ENCODE assay signal across 34 mouse cellular contexts in the genomic region with DNA sequence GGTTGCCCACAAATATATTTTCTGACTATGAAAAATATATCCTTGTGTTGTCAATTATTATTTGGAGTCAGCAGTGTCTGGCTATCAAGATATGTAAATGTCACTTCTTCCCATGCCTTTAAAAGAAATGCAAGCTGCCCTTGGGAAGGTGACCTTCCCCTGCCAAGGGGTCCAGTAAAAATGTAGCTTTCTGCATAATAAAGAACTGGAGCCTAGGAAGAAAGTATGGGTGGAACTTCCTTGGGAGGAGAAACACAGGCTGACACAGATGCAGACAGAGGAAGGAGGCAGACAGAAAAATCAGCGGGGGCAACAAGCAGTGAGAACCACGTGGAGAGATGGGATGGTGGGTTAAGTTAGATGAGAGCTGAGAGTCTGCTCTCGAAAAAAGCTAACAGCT.
"Had no signal": no experiment of that assay in that cellular context is flagged by ENCODE, and none has a peak within 500 bp of the region (broad histone marks: within the 10 kb centered on the region; RNA-seq: fewer than 3 reads in every experiment).

No protein-coding gene starts in this region.

- H3K27ac ChIP-seq: heart, embryonic 13.5 days; heart, embryonic 15.5 days; hindbrain, embryonic 10.5 days; hindbrain, embryonic 12.5 days; hindbrain, embryonic 13.5 days; hindbrain, embryonic 14.5 days; hindbrain, embryonic 15.5 days; hindbrain, postnatal 0 days; intestine, embryonic 15.5 days; kidney, embryonic 15.5 days; kidney, postnatal 0 days; layer of hippocampus, adult 2 months; left cerebral cortex, adult 2 months had no signal

- H3K9ac ChIP-seq: heart, embryonic 12.5 days; heart, embryonic 13.5 days; heart, embryonic 15.5 days; hindbrain, embryonic 12.5 days; hindbrain, embryonic 13.5 days; hindbrain, embryonic 14.5 days; hindbrain, embryonic 15.5 days; intestine, embryonic 15.5 days; kidney, embryonic 15.5 days had no signal

- ATAC-seq: hindbrain, embryonic 16.5 days; hindbrain, postnatal 0 days; inflammation-experienced regulatory T-cells, adult 6 months; intestine, embryonic 15.5 days; intestine, embryonic 16.5 days; intestine, postnatal 0 days had no signal

- H3K4me1 ChIP-seq: heart, embryonic 12.5 days; heart, embryonic 13.5 days; heart, embryonic 15.5 days; hindbrain, embryonic 10.5 days; hindbrain, embryonic 12.5 days; hindbrain, embryonic 13.5 days; hindbrain, embryonic 15.5 days; intestine, embryonic 15.5 days; kidney, embryonic 15.5 days had no signal

- DNase-seq: heart, postnatal 10 days; heart, postnatal 14 days; heart, postnatal 36 days; heart, postnatal 4 days; kidney, adult 11 months; kidney, adult 18-20 months; kidney, adult 2 months; kidney, adult 8-10 months; kidney, adult 9 months; kidney, postnatal 10 days; kidney, postnatal 14 days; kidney, postnatal 25 days; kidney, postnatal 36 days; kidney, postnatal 4 days; layer of hippocampus, adult 9-11 months; layer of hippocampus, postnatal 36 days had no signal

- H3K36me3 ChIP-seq: heart, embryonic 12.5 days; heart, embryonic 13.5 days; heart, embryonic 15.5 days; hindbrain, embryonic 10.5 days; hindbrain, embryonic 12.5 days; hindbrain, embryonic 13.5 days; hindbrain, embryonic 15.5 days; intestine, embryonic 15.5 days; kidney, embryonic 15.5 days had no signal

- H3K9me3 ChIP-seq: heart, embryonic 12.5 days; heart, embryonic 13.5 days; heart, embryonic 15.5 days; hindbrain, embryonic 10.5 days; hindbrain, embryonic 12.5 days; hindbrain, embryonic 13.5 days; hindbrain, embryonic 15.5 days; intestine, embryonic 15.5 days; kidney, embryonic 15.5 days had no signal

- H3K4me3 ChIP-seq: heart, embryonic 12.5 days; heart, embryonic 13.5 days; heart, embryonic 15.5 days; hindbrain, embryonic 10.5 days; hindbrain, embryonic 12.5 days; hindbrain, embryonic 13.5 days; hindbrain, embryonic 15.5 days; intestine, embryonic 15.5 days; kidney, embryonic 15.5 days; layer of hippocampus, adult 2 months; left cerebral cortex, adult 2 months had no signal
